Mouse (Mus musculus) liver, embryonic 14.5 days (tissue): ENCODE measurements around the gene Dyrk3. TPM values are rescaled to one million over a fixed set of nuclear protein-coding genes. Genes with fewer than 3 reads are reported as not detected.
"Not testable (repeated sequence)": the region's sequence is repeated elsewhere in the genome, so short reads cannot be mapped to it uniquely, and the experiment has no call there.

Experiments
- ATAC-seq: fragments of 200-750 bp; cut with Nextera tagmentation; 2 replicates; pipeline ENCODE4 v1.8.0; 2017; ENCODE audit warnings: moderate number of reproducible peaks, mild to moderate bottlenecking, moderate library complexity; ENCODE audit not compliant: insufficient read depth
- DNase-seq, 3 experiments: peaks; one replicate each; pipeline ENCODE4 v3.0.0-alpha.2; 2012 to 2013; ENCODE audit warnings: low read depth in 3 of 3, low spot score in 3 of 3
- H3K27ac ChIP-seq: fragments of 300-500 bp; sonication (generic); 2 replicates; pipeline ENCODE4 v1.5.1; 2014; ENCODE audit warnings: moderate library complexity, mild to moderate bottlenecking, control low read depth, inconsistent platforms
- H3K27me3 ChIP-seq: fragments of 300-500 bp; sonication (generic); 2 replicates; pipeline ENCODE4 v1.6.1; 2014; ENCODE audit warnings: mild to moderate bottlenecking, low read length, moderate library complexity; ENCODE audit not compliant: control insufficient read depth, insufficient read depth
- H3K36me3 ChIP-seq: fragments of 300-500 bp; sonication (generic); replicated peaks from 2 replicates; pipeline ENCODE4 v1.6.1; 2014; ENCODE audit warnings: low read depth; ENCODE audit not compliant: control insufficient read depth, insufficient read depth
- H3K4me1 ChIP-seq, 2 experiments: fragments of 200-500 bp in 1 of 2; fragments of 300-500 bp in 1 of 2; sonication (generic) in 1 of 2; replicated peaks; 2 replicates each; pipeline ENCODE4 v1.6.1; 2012 to 2014; ENCODE audit warnings: antibody characterized with exemption in 1 of 2, inconsistent platforms in 1 of 2, low read length in 1 of 2; ENCODE audit not compliant: control insufficient read depth in 2 of 2, insufficient read depth in 2 of 2
- H3K4me2 ChIP-seq: fragments of 300-500 bp; sonication (generic); 2 replicates; pipeline ENCODE4 v1.6.1; 2014; ENCODE audit warnings: low read depth, mild to moderate bottlenecking, control low read depth, moderate library complexity
- H3K4me3 ChIP-seq, 2 experiments: fragments of 200-500 bp in 1 of 2; fragments of 300-500 bp in 1 of 2; sonication (generic) in 1 of 2; 2 replicates each; pipeline ENCODE4 v1.5.1; 2012 to 2014; ENCODE audit warnings: low read depth in 2 of 2, low read length in 2 of 2, mild to moderate bottlenecking in 2 of 2, control low read depth in 1 of 2, inconsistent platforms in 1 of 2, moderate library complexity in 1 of 2; ENCODE audit not compliant: insufficient read depth in 1 of 2
- H3K9ac ChIP-seq: fragments of 300-500 bp; sonication (generic); replicated peaks from 2 replicates; pipeline ENCODE4 v1.6.1; 2014; ENCODE audit warnings: mild to moderate bottlenecking, control low read depth, moderate library complexity
- H3K9me3 ChIP-seq: fragments of 300-500 bp; sonication (generic); 2 replicates; pipeline ENCODE4 v1.6.1; 2016; ENCODE audit warnings: low read length, mixed read lengths; ENCODE audit not compliant: control insufficient read depth
- CTCF ChIP-seq: IDR thresholded peaks from 2 replicates; pipeline ENCODE4 v1.5.1; 2016; ENCODE audit warnings: antibody characterized with exemption, low read depth, control low read depth
- EP300 ChIP-seq: IDR thresholded peaks from 2 replicates; pipeline ENCODE4 v1.6.1; 2016; ENCODE audit warnings: antibody characterized with exemption, low read depth
- WGBS: fragments of 180-500 bp; shearing (Covaris S2); extraction: QIAGEN DNeasy Blood & Tissue Kit; methylation state at CpG from one replicate; pipeline ENCODE4 v1.1.7; 2014; ENCODE audit not compliant: insufficient replicate concordance; 5-methylcytosine and 5-hydroxymethylcytosine counted together
- polyA plus RNA-seq, 2 experiments: library from polyadenylated mRNA; depleted of rRNA in 1 of 2; stranded (reverse) in 1 of 2; unstranded in 1 of 2; fragments of >200 nt; fragmentation: Nextera tagmentation in 1 of 2; extraction: Ambion mirVana in 1 of 2; gene quantifications; 2 replicates each; pipeline versions ENCODE4 v1.2.1 to v1.2.3; 2012 to 2014

The Dyrk3 gene
- polyA plus RNA-seq, 2 experiments: 10.6 to 14.9 TPM

DNA sequence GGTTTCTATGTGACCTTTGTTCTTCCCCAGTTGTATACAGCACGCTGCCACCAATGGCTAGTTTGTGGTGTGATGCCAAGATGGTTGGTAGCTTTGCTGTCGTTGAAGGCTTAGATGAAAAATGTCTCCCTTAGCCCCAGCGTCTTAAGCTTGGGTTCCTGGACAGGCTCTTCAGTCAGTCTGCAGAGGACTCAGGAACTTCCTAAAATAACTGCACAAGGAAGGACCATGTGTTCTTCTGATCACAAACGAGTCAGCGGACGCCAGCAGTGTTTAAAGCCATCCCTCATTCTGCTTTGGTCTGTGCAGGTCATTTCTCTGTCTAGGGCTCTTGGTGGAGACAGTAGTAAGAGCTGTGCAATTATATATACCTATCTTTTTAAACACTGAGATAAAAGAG, 35.7 kb upstream of the Dyrk3 start:
- DNase-seq (no peak), ATAC-seq (no peak)
- no peaks in the 10 kb centered on the region for H3K4me1 ChIP-seq
- no peak overlapping the region for H3K9ac ChIP-seq
- H3K27ac ChIP-seq: no peak overlapping the region
- H3K36me3 ChIP-seq: peaks cover 44% of the 10 kb centered on the region
- TF ChIP-seq EP300 (no peak), CTCF (no peak)
- WGBS: 50% methylated on average over 6 of the region's 6 CpGs
- H3K9me3 ChIP-seq: no peaks in the 10 kb centered on the region
- no peak overlapping the region for H3K4me2 ChIP-seq
- no peak overlapping the region for H3K4me3 ChIP-seq
- no peaks in the 10 kb centered on the region for H3K27me3 ChIP-seq

DNA sequence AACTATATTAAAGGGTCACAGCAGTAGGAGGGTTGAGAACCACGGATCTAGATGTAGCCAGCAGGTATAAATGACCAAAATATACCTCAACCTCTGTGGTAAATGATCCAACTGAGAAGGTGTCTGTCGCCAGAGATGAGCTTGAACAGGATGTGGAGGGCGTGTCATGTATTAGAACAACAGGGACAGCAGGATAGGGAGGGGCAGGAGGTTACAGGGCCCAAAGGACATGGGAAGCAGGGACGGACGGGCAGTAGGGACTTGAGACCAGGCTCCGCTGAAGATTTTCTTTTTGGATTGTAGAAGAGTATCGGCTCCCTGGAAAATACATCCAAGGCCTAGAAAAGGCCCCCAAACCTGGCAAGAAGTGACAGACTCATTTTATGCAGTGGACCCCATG, 34.9 kb upstream of the Dyrk3 start:
- H3K4me2 ChIP-seq: no peak overlapping the region
- no peak overlapping the region for H3K27ac ChIP-seq
- H3K4me3 ChIP-seq: no peak overlapping the region
- DNase-seq (no peak), ATAC-seq (no peak)
- 65% methylated on average over 7 of the region's 7 CpGs for WGBS
- H3K9me3 ChIP-seq: no peaks in the 10 kb centered on the region
- H3K9ac ChIP-seq: no peak overlapping the region
- no peaks in the 10 kb centered on the region for H3K4me1 ChIP-seq
- no peaks in the 10 kb centered on the region for H3K27me3 ChIP-seq
- peaks cover 50% of the 10 kb centered on the region for H3K36me3 ChIP-seq
- TF ChIP-seq EP300 (no peak), CTCF (no peak)

DNA sequence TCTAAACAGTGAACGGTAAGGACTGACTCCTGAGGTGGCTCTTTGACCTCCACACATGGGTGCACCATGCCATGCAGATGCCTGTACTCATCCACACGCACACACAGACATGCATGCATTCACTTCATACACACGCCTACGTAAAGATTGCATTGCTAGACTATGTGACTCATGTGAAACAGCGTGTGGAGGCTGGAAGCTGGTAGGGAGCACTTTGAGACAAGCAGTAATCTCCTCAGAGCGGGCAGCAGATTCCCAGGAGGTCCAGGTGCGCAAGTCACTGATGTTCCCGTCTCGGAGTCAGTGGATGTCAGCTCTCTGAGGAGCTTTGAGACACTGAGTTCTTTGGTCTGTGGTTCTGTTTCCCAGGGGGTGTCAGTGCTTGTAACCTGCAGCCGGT, 29.5 kb upstream of the Dyrk3 start:
- H3K27me3 ChIP-seq: no peaks in the 10 kb centered on the region
- no peak overlapping the region for H3K27ac ChIP-seq
- H3K9ac ChIP-seq: no peak overlapping the region
- no peaks in the 10 kb centered on the region for H3K4me1 ChIP-seq
- WGBS: 84% methylated on average over 10 of the region's 10 CpGs
- TF ChIP-seq EP300 (no peak), CTCF (no peak)
- DNase-seq (no peak), ATAC-seq (no peak)
- H3K4me2 ChIP-seq: no peak overlapping the region
- peaks cover 60% of the 10 kb centered on the region for H3K36me3 ChIP-seq
- no peaks in the 10 kb centered on the region for H3K9me3 ChIP-seq
- H3K4me3 ChIP-seq: no peak overlapping the region

- ATAC-seq: no peak
Observed at GRCm38 (mm10) chr1:131164427-131164826, 26.3 kb upstream of the Dyrk3 start.

DNA sequence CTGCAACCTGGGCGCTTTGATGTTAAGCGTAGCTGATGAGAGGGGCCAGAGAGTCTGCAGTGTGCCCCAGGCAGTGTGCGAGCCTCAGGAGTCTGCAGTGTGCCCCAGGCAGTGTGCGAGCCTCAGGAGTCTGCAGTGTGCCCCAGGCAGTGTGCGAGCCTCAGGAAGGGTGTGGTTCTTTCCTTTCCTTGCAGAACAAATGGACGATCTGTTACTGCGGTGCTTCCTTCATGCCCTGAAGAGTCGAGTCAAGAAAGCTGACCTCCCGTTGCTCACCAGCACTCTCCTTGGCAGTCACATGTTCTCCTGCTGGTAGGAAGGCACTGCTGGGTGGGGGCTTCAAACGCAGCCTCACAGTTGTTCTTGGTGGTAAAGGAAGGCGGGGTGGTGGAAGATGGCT, 23.0 kb upstream of the Dyrk3 start:
- Histone ChIP-seq H3K27ac (no peak overlapping the region), H3K27me3 (no peaks in the 10 kb centered on the region), H3K4me2 (no peak overlapping the region), H3K9ac (no peak overlapping the region), H3K4me1 (no peaks in the 10 kb centered on the region), H3K4me3 (no peak overlapping the region), H3K36me3 (peaks cover 41% of the 10 kb centered on the region), H3K9me3 (no peaks in the 10 kb centered on the region)
- peak; percentile 21; the same call in 1 of the 2 replicates for ATAC-seq
- no peak for DNase-seq
- TF ChIP-seq EP300: no peak
- TF ChIP-seq CTCF: no peak
- WGBS: 39% methylated on average over 11 of the region's 11 CpGs

More at GRCm38 (mm10) chr1:131164427-131164826, 26.3 kb upstream of the Dyrk3 start:
- WGBS: 84% methylated on average over 6 of the region's 6 CpGs
- Histone ChIP-seq H3K4me2 (no peak overlapping the region), H3K36me3 (peaks cover 55% of the 10 kb centered on the region), H3K4me1 (no peaks in the 10 kb centered on the region), H3K4me3 (no peak overlapping the region), H3K9ac (no peak overlapping the region), H3K27me3 (no peaks in the 10 kb centered on the region), H3K27ac (no peak overlapping the region), H3K9me3 (no peaks in the 10 kb centered on the region)
- no peak for DNase-seq
- TF ChIP-seq EP300: no peak
- no peak for TF ChIP-seq CTCF

- H3K9me3 ChIP-seq, H3K4me2 ChIP-seq, DNase-seq, H3K4me3 ChIP-seq, H3K4me1 ChIP-seq, H3K27me3 ChIP-seq, H3K9ac ChIP-seq, H3K27ac ChIP-seq: not testable (repeated sequence)
- peak; percentile 36; the same call in 1 of the 2 replicates for ATAC-seq
- WGBS: 53% methylated on average over 3 of the region's 3 CpGs
- peaks cover 32% of the 10 kb centered on the region for H3K36me3 ChIP-seq
Observed at GRCm38 (mm10) chr1:131159573-131160327, 21.6 kb upstream of the Dyrk3 start.
